21 mouse cellular contexts compared by ENCODE assay signal in genomic region chr13:99173849-99174248, GRCm38 (mm10). TPM values are rescaled to one million over a fixed set of nuclear protein-coding genes. Genes with fewer than 3 reads are reported as not detected.
A peak's percentile ranks its signal among the peaks of the same experiment; 100 is the strongest.
DNase-seq lines count a peak whose midpoint lies in the region; ATAC-seq and TF ChIP-seq lines count a peak whose summit lies in the region.
"Had no signal": no experiment of that assay in that cellular context is flagged by ENCODE, and none has a peak within 500 bp of the region (broad histone marks: within the 10 kb centered on the region; RNA-seq: fewer than 3 reads in every experiment).

No protein-coding gene starts in this region.

- H3K27me3 ChIP-seq in forebrain, postnatal 0 days (ENCODE audit: insufficient read depth, low read length): no peaks in the 10 kb centered on the region
- H3K27me3 ChIP-seq in forebrain, embryonic 12.5 days: no peaks in the 10 kb centered on the region
- H3K27me3 ChIP-seq in embryonic facial prominence, embryonic 10.5 days (replicated peaks; ENCODE audit: low read depth, poor library complexity, severe bottlenecking): no peaks in the 10 kb centered on the region
- no peaks in the 10 kb centered on the region for H3K27me3 ChIP-seq in limb, embryonic 14.5 days (ENCODE audit: control insufficient read depth, insufficient read depth, low read length)
- H3K27me3 ChIP-seq: midbrain, embryonic 13.5 days had no signal

- no peak for TF ChIP-seq POLR2A in limb, embryonic 14.5 days (IDR thresholded peaks at IDR 0.05; ENCODE audit: borderline replicate concordance, extremely low read depth, insufficient read depth, insufficient read length)

- no peaks in the 10 kb centered on the region for H3K9me3 ChIP-seq in forebrain, postnatal 0 days (ENCODE audit: low read length)
- H3K9me3 ChIP-seq in forebrain, embryonic 12.5 days: no peaks in the 10 kb centered on the region
- no peaks in the 10 kb centered on the region for H3K9me3 ChIP-seq in embryonic facial prominence, embryonic 10.5 days
- no peaks in the 10 kb centered on the region for H3K9me3 ChIP-seq in limb, embryonic 14.5 days (ENCODE audit: control insufficient read depth, low read length)
- H3K9me3 ChIP-seq: midbrain, embryonic 13.5 days had no signal

- no peak overlapping the region for H3K4me2 ChIP-seq in forebrain, postnatal 0 days (ENCODE audit: low read depth)
- no peak overlapping the region for H3K4me2 ChIP-seq in forebrain, embryonic 12.5 days
- H3K4me2 ChIP-seq in limb, embryonic 14.5 days (replicated peaks; ENCODE audit: low read depth, low read length, severe bottlenecking): no peak overlapping the region
- H3K4me2 ChIP-seq: midbrain, embryonic 13.5 days had no signal

- H3K4me1 ChIP-seq in forebrain, postnatal 0 days (ENCODE audit: insufficient read depth): no peaks in the 10 kb centered on the region
- H3K4me1 ChIP-seq in forebrain, embryonic 12.5 days: no peaks in the 10 kb centered on the region
- peaks cover 33% of the 10 kb centered on the region for H3K4me1 ChIP-seq in embryonic facial prominence, embryonic 10.5 days
- 0 out of 2 replicates have a peak, but pooled peaks cover 4% of the 10 kb centered on the region for H3K4me1 ChIP-seq in limb, embryonic 14.5 days (ENCODE audit: control insufficient read depth, insufficient read depth, low read length)

- peak; percentile 78; the same call in 1 of the 2 replicates for ATAC-seq in forebrain, postnatal 0 days
- ATAC-seq in forebrain, embryonic 12.5 days (ENCODE audit: low FRiP score): no peak
- peak; percentile 15; the same call in 1 of the 2 replicates for ATAC-seq in limb, embryonic 14.5 days (ENCODE audit: low FRiP score, low read depth)
- ATAC-seq: hindbrain, embryonic 16.5 days; liver, postnatal 0 days; midbrain, embryonic 13.5 days had no signal

- no peak for DNase-seq in forebrain, postnatal 0 days
- DNase-seq in layer of hippocampus, adult 2 months (ENCODE audit: low spot score in 2 of 2): no peak
- no peak for DNase-seq in layer of hippocampus, postnatal 36 days
- DNase-seq in embryonic facial prominence, embryonic 10.5 days (ENCODE audit: low spot score): peak; percentile 64
- DNase-seq in limb, embryonic 14.5 days (ENCODE audit: low spot score): no peak
- DNase-seq in adrenal gland, postnatal 4 days (ENCODE audit: low spot score in 2 of 2): no peak
- no peak for DNase-seq in testis, postnatal 10 days (ENCODE audit: low spot score)
- DNase-seq: adrenal gland, adult 2 months; cerebellum, adult 11-12 months; cerebellum, postnatal 36 days; gastrocnemius, postnatal 10 days; heart, postnatal 10 days; liver; liver, postnatal 0 days; spleen, adult 18-20 months; thymus, adult 2 months had no signal

- no peaks in the 10 kb centered on the region for H3K36me3 ChIP-seq in forebrain, postnatal 0 days (ENCODE audit: insufficient read depth)
- no peaks in the 10 kb centered on the region for H3K36me3 ChIP-seq in forebrain, embryonic 12.5 days (replicated peaks)
- no peaks in the 10 kb centered on the region for H3K36me3 ChIP-seq in embryonic facial prominence, embryonic 10.5 days (replicated peaks)
- H3K36me3 ChIP-seq in limb, embryonic 14.5 days (ENCODE audit: control insufficient read depth, insufficient read depth, low read length): no peaks in the 10 kb centered on the region
- H3K36me3 ChIP-seq: midbrain, embryonic 13.5 days had no signal

- 36% methylated on average over 4 of the region's 4 CpGs for WGBS in forebrain, postnatal 0 days
- WGBS in forebrain, embryonic 12.5 days: 54% methylated on average over 4 of the region's 4 CpGs
- 24% methylated on average over 4 of the region's 4 CpGs for WGBS in embryonic facial prominence, embryonic 10.5 days
- WGBS in limb, embryonic 14.5 days: 31% methylated on average over 4 of the region's 4 CpGs

- TF ChIP-seq CTCF in forebrain, postnatal 0 days (IDR thresholded peaks at IDR 0.05; ENCODE audit: low read depth): no peak
- TF ChIP-seq CTCF in layer of hippocampus, adult 2 months (conservative IDR thresholded peaks at IDR 0.05): no peak

- H3K4me3 ChIP-seq in forebrain, postnatal 0 days (ENCODE audit: low read depth, low read length): no peak overlapping the region
- H3K4me3 ChIP-seq in forebrain, embryonic 12.5 days (replicated peaks): no peak overlapping the region
- no peak overlapping the region for H3K4me3 ChIP-seq in layer of hippocampus, adult 2 months
- no peak overlapping the region for H3K4me3 ChIP-seq in embryonic facial prominence, embryonic 10.5 days
- H3K4me3 ChIP-seq in limb, embryonic 14.5 days (replicated peaks; ENCODE audit: low read length): no peak overlapping the region
- H3K4me3 ChIP-seq: left cerebral cortex, adult 2 months; midbrain, embryonic 13.5 days had no signal

- H3K9ac ChIP-seq in forebrain, postnatal 0 days: no peak overlapping the region
- H3K9ac ChIP-seq in forebrain, embryonic 12.5 days: no peak overlapping the region
- H3K9ac ChIP-seq in limb, embryonic 14.5 days (ENCODE audit: low read depth, low read length, severe bottlenecking): no peak overlapping the region
- H3K9ac ChIP-seq: liver, postnatal 0 days; midbrain, embryonic 13.5 days had no signal

- no peak overlapping the region for H3K27ac ChIP-seq in forebrain, postnatal 0 days (ENCODE audit: low read depth, low read length)
- H3K27ac ChIP-seq in forebrain, embryonic 12.5 days: no peak overlapping the region
- peak overlapping the region; percentile 57; the same call in 1 of the 2 replicates for H3K27ac ChIP-seq in layer of hippocampus, adult 2 months
- H3K27ac ChIP-seq in embryonic facial prominence, embryonic 10.5 days (replicated peaks): peak overlapping the region; percentile 67
- no peak overlapping the region for H3K27ac ChIP-seq in limb, embryonic 14.5 days (replicated peaks; ENCODE audit: low read depth, low read length)
- H3K27ac ChIP-seq: left cerebral cortex, adult 2 months; macrophage; midbrain, embryonic 13.5 days had no signal

RNA-seq across cellular contexts. Expression of gene Zfp366, which starts 10.8 kb away (rescaled TPM):
- total RNA-seq in forebrain, postnatal 0 days (2014; rRNA removed): 1.8 and 3.0 TPM in 2 replicates
- polyA plus RNA-seq in forebrain, postnatal 0 days (2015; fragmentation: Nextera tagmentation; extraction: Ambion mirVana): 0.41 and 0.47 TPM in 2 replicates
- 0.45 and 0.46 TPM in 2 replicates for polyA plus RNA-seq in forebrain, embryonic 12.5 days (2016; fragmentation: Nextera tagmentation; extraction: Ambion mirVana)
- total RNA-seq in layer of hippocampus, adult 2 months (2021): 1 to 10 TPM; 2.5 to 4.9 TPM
- 1 to 10 TPM; 4.1 to 4.7 TPM for total RNA-seq in layer of hippocampus, postnatal 36 days (2021)
- 0.35 and 0.56 TPM in 2 replicates for polyA plus RNA-seq in embryonic facial prominence, embryonic 10.5 days (2016; fragmentation: Nextera tagmentation; extraction: Ambion mirVana)
- polyA plus RNA-seq in limb, embryonic 14.5 days (2012; rRNA removed): 2.5 and 3.5 TPM in 2 replicates
- polyA plus RNA-seq in limb, embryonic 14.5 days (2014; fragmentation: Nextera tagmentation; extraction: Ambion mirVana): 0.73 and 1.0 TPM in 2 replicates
- 1 to 10 TPM; 4.8 to 6.9 TPM for total RNA-seq in adrenal gland, postnatal 4 days (2021)

Comparison
In these comparisons a context has a peak if more than half of its experiments do, and no peak if none do; other contexts are left out.
1. H3K27ac ChIP-seq: peak in layer of hippocampus, adult 2 months (single experiment) and embryonic facial prominence, embryonic 10.5 days (single experiment); none in forebrain, postnatal 0 days (single experiment), forebrain, embryonic 12.5 days (single experiment) and limb, embryonic 14.5 days (single experiment).